Mouse (Mus musculus) kidney, adult 2 months (tissue): ENCODE data around the gene Larp4. TPM values are rescaled to one million over a fixed set of nuclear protein-coding genes. Genes with fewer than 3 reads are reported as not detected.

Experiments used
- DNase-seq: peaks from one replicate; pipeline ENCODE4 v3.0.0; 2021
- H3K27ac ChIP-seq: fragments of 200-500 bp; 2 replicates; pipeline ENCODE4 v1.5.1; 2012; ENCODE audit warnings: low read depth, low read length, control low read depth, inconsistent platforms; ENCODE audit not compliant: insufficient read depth
- H3K27me3 ChIP-seq: fragments of 200-500 bp; replicated peaks from 2 replicates; pipeline ENCODE4 v1.6.1; 2012; ENCODE audit warnings: mild to moderate bottlenecking, moderate library complexity, low read length, inconsistent platforms; ENCODE audit not compliant: control insufficient read depth, insufficient read depth
- H3K36me3 ChIP-seq: fragments of 200-500 bp; 2 replicates; pipeline ENCODE4 v1.6.1; 2012; ENCODE audit warnings: mild to moderate bottlenecking, moderate library complexity, low read length, inconsistent platforms; ENCODE audit not compliant: control insufficient read depth, insufficient read depth
- H3K4me1 ChIP-seq: fragments of 200-500 bp; 2 replicates; pipeline ENCODE4 v1.6.1; 2011; ENCODE audit warnings: low read length; ENCODE audit not compliant: control insufficient read depth, insufficient read depth
- H3K4me3 ChIP-seq: fragments of 200-500 bp; 2 replicates; pipeline ENCODE4 v1.5.1; 2011; ENCODE audit warnings: mild to moderate bottlenecking, low read depth, low read length, control low read depth; ENCODE audit not compliant: insufficient read depth
- CTCF ChIP-seq: fragments of 200-500 bp; conservative IDR thresholded peaks from 2 replicates; pipeline ENCODE4 v1.5.1; 2011; ENCODE audit warnings: low read depth, mild to moderate bottlenecking, control low read depth, low read length, moderate library complexity, mixed read lengths; ENCODE audit not compliant: insufficient read depth, insufficient read length
- POLR2A ChIP-seq: fragments of 200-500 bp; IDR thresholded peaks from one replicate; pipeline ENCODE4 v1.6.1; 2011; ENCODE audit warnings: low read depth, low read length, control low read depth
- WGBS: fragments of 180-500 bp; shearing (Covaris S2); methylation state at CpG from one replicate; pipeline ENCODE4 v1.1.7; 2018; 5-methylcytosine and 5-hydroxymethylcytosine counted together
- polyA plus RNA-seq: library from polyadenylated mRNA; depleted of rRNA; stranded (reverse); fragments of >200 nt; gene quantifications from 2 replicates; pipeline ENCODE4 v1.2.3, GENCODE M21; 2012

Gene Larp4
- polyA plus RNA-seq, 1 experiment = 43.4 TPM

DNA sequence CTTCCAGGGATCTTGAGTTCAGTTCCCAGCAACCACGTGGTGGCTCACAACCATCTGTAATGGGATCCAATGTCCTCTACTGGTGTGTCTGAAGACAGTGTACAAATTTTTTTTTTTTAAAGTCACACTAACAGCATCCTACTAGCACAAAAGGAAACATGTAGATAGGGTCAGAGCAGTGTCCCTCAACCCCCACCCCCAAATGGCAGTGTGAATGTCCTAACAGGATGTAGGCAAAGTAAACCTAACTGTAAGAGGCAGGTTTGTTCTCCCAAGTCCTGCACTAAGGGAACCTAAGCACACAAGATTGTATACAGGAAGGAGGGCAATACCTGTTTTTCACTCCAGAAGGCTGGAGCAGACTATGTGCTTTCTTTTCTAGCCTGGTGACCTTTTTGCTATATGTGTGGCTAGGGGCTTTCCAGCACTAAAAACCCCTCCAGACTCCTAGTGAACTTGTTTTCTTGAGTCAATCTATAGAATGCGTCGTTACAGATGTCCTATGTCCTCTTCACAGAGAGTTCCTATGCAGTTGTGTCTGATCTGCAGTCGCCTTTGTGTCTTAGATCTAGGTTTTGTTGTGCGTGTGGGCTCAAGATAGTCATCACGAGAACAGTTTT, 48.5 kb downstream of the Larp4 start:
- Histone ChIP-seq H3K27ac (no peak overlapping the region), H3K36me3 (no peaks in the 10 kb centered on the region), H3K27me3 (no peaks in the 10 kb centered on the region), H3K4me3 (no peak overlapping the region), H3K4me1 (no peaks in the 10 kb centered on the region)
- no peak for TF ChIP-seq POLR2A
- no peak for TF ChIP-seq CTCF
- WGBS = 61% methylated on average over 6 of the region's 6 CpGs
- no peak for DNase-seq

GRCm38 (mm10) chr15:100021175-100021574, 51.3 kb downstream of the Larp4 start:
- TF ChIP-seq CTCF = no peak
- no peak for TF ChIP-seq POLR2A
- no peaks in the 10 kb centered on the region for H3K4me1 ChIP-seq
- H3K27me3 ChIP-seq = no peaks in the 10 kb centered on the region
- H3K4me3 ChIP-seq = no peak overlapping the region
- no peak overlapping the region for H3K27ac ChIP-seq
- WGBS = 92% methylated on average over 1 of the region's 1 CpGs
- DNase-seq = no peak
- H3K36me3 ChIP-seq = no peaks in the 10 kb centered on the region

DNA sequence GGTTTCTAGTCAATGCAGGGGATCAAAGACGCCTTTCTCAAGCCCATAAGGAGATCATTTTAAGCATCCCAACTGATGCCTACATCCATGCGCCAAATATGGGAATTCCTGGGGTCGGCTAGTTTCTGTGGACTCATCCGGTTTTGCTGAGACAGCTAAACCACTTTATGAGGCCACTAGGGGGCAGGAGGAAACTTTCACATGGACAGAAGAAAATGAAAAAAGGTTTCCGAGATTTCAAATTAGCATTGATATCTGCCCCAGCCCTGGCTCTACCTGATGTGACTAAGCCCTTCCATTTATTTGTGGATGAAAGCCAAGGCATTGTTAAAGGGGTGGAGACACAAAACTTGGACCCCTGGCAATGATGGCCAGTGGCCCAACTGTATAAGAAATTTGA, 53.1 kb downstream of the Larp4 start:
- H3K4me3 ChIP-seq = no peak overlapping the region

DNA sequence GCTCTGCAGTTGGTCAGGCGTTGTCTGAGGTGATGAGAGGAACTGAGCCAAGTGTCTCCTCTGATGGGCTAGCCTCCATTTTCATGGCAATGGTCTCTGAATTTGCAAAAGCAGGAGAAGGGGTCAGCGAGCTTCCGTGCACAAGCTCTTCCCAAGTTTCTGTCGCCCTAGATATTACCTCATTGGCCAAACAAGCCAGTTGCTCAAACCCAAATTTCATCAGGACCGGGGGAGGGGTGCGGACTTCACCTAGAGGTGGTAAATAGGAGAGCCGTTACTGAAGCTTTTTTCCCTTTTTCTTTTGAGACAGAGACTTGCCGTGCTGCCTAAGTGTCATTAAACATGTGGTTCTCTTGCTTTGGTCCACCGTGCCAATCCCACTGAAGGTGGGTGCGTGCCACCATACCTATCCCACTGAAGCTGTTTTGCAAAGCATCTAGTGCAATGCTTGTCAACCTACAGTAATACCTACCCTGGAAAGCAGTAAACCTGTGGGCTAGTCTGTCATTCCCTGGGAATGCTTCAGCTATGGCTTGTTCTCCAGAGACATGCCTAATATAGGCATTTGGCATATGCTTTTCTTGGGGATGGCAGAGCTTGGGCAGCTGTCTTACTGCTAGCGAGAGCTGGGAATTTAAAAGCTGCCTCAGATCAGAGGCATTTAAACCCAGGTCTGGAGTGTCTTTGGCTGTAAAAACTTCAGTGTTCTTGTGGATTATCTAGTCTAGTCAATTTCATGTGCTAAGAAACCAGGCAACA, 55.4 kb downstream of the Larp4 start:
- no peak for DNase-seq
- WGBS = 82% methylated on average over 11 of the region's 11 CpGs
- no peaks in the 10 kb centered on the region for H3K36me3 ChIP-seq
- H3K4me3 ChIP-seq = no peak overlapping the region
- TF ChIP-seq CTCF (no peak), POLR2A (no peak)
- H3K27ac ChIP-seq = no peak overlapping the region
- H3K27me3 ChIP-seq = no peaks in the 10 kb centered on the region
- H3K4me1 ChIP-seq = no peaks in the 10 kb centered on the region

More for the DNA sequence above, 53.1 kb downstream of the Larp4 start:
- Histone ChIP-seq H3K27ac (no peak overlapping the region), H3K4me1 (no peaks in the 10 kb centered on the region), H3K27me3 (no peaks in the 10 kb centered on the region), H3K36me3 (no peaks in the 10 kb centered on the region)
- DNase-seq = peak; percentile 64
- 14% methylated on average over 5 of the region's 5 CpGs for WGBS
- TF ChIP-seq POLR2A = no peak
- TF ChIP-seq CTCF = peak; percentile 38

DNA sequence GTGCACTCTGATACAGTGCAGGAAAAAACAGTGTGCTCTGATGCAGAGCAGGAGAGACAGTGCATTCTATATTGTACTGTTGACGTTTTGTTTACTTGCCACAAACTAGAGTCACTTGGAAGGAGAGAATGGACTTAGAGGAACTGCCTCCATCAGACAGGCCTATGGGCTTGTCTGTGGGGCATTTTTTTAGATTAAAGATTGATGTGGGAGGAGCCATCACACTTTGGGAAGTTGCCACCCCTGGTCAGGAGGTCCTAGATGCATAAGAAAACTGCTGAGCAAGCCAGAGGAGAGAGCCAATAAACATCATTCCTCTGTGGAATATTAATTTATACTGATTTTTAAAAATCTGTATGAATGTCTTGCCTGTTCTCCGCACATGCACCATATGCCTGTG, 58.3 kb downstream of the Larp4 start:
- Histone ChIP-seq H3K4me1 (no peaks in the 10 kb centered on the region), H3K27me3 (no peaks in the 10 kb centered on the region), H3K36me3 (no peaks in the 10 kb centered on the region), H3K27ac (no peak overlapping the region), H3K4me3 (no peak overlapping the region)
- TF ChIP-seq CTCF (no peak), POLR2A (no peak)
- 73% methylated on average over 2 of the region's 2 CpGs for WGBS
- DNase-seq = no peak

- Histone ChIP-seq H3K4me3 (no peak overlapping the region), H3K36me3 (no peaks in the 10 kb centered on the region), H3K27ac (no peak overlapping the region), H3K4me1 (no peaks in the 10 kb centered on the region), H3K27me3 (no peaks in the 10 kb centered on the region)
- WGBS = 69% methylated on average over 8 of the region's 8 CpGs
- no peak for TF ChIP-seq CTCF
- TF ChIP-seq POLR2A = no peak
- no peak for DNase-seq
Measured at GRCm38 (mm10) chr15:100029497-100029896, 59.6 kb downstream of the Larp4 start.

GRCm38 (mm10) chr15:100029900-100030299, 60.0 kb downstream of the Larp4 start:
- no peak overlapping the region for H3K27ac ChIP-seq
- DNase-seq = no peak
- WGBS = 94% methylated on average over 2 of the region's 2 CpGs

More at GRCm38 (mm10) chr15:100029900-100030299, 60.0 kb downstream of the Larp4 start:
- TF ChIP-seq POLR2A (no peak), CTCF (no peak)
- Histone ChIP-seq H3K4me1 (no peaks in the 10 kb centered on the region), H3K36me3 (no peaks in the 10 kb centered on the region), H3K4me3 (no peak overlapping the region), H3K27me3 (no peaks in the 10 kb centered on the region)
